Mouse (Mus musculus) liver, embryonic 14 days (tissue): ENCODE data around the gene Ctsh. TPM values are rescaled to one million over a fixed set of nuclear protein-coding genes. Genes with fewer than 3 reads are reported as not detected.

Source experiments
- polyA plus RNA-seq: library from polyadenylated mRNA; depleted of rRNA; stranded (reverse); fragments of >200 nt; gene quantifications from 2 replicates; pipeline ENCODE4 v1.2.3, GENCODE M21; 2012; rRNA removed

Gene Ctsh
- polyA plus RNA-seq, result 34.1 and 45.1 TPM in 2 replicates

GRCm38 (mm10) chr9:90053852-90054251 is at the start of gene Ctsh:
Ctsh (plus strand) TSS chr9:90054152.

GRCm38 (mm10) chr9:90114567-90115307 is 60.8 kb downstream of the Ctsh start, which contains the start of gene Morf4l1:
Morf4l1 (minus strand) TSS chr9:90114774.

Other genes starting within 250 kb of the Ctsh start
- gene Rasgrf1, start 144.2 kb upstream of the Ctsh start, polyA plus RNA-seq, result under 0.01 and 0.01 TPM in 2 replicates
- 134 and 149 TPM in 2 replicates for gene Morf4l1, start 60.6 kb downstream of the Ctsh start, polyA plus RNA-seq
- gene Adamts7, start 108.9 kb downstream of the Ctsh start, polyA plus RNA-seq, result 0.82 and 0.92 TPM in 2 replicates
- 8.5 and 10.9 TPM in 2 replicates for gene Tbc1d2b, start 216.7 kb downstream of the Ctsh start, polyA plus RNA-seq